Mouse (Mus musculus) intestine, embryonic 14.5 days (tissue): Measurements from ENCODE around the gene Doc2g. TPM values are rescaled to one million over a fixed set of nuclear protein-coding genes. Genes with fewer than 3 reads are reported as not detected.
"Not testable (repeated sequence)": the region's sequence is repeated elsewhere in the genome, so short reads cannot be mapped to it uniquely, and the experiment has no call there.

Experiments
- ATAC-seq: fragments of 200-750 bp; cut with Nextera tagmentation; replicated peaks from 2 replicates; pipeline ENCODE4 v1.8.0; 2017; ENCODE audit warnings: low read depth, moderate number of reproducible peaks, moderate TSS enrichment, moderate library complexity; ENCODE audit not compliant: low FRiP score, low TSS enrichment
- DNase-seq: peaks from one replicate; pipeline ENCODE4 v3.0.0-alpha.2; 2018; ENCODE audit warnings: low spot score
- H3K27ac ChIP-seq: fragments of 300-500 bp; sonication (generic); 2 replicates; pipeline ENCODE4 v1.5.1; 2014; ENCODE audit warnings: low read depth, mild to moderate bottlenecking, control low read depth
- H3K27me3 ChIP-seq: fragments of 300-500 bp; sonication (generic); replicated peaks from 2 replicates; pipeline ENCODE4 v1.6.1; 2014; ENCODE audit warnings: low read length, control low read depth; ENCODE audit not compliant: control insufficient read depth, insufficient read depth
- H3K36me3 ChIP-seq: fragments of 300-500 bp; sonication (generic); 2 replicates; pipeline ENCODE4 v1.6.1; 2014; ENCODE audit warnings: low read length, control low read depth; ENCODE audit not compliant: control insufficient read depth, insufficient read depth
- H3K4me1 ChIP-seq: fragments of 300-500 bp; sonication (generic); replicated peaks from 2 replicates; pipeline ENCODE4 v1.6.1; 2014; ENCODE audit warnings: low read length, control low read depth, mixed read lengths; ENCODE audit not compliant: control insufficient read depth, insufficient read depth
- H3K4me2 ChIP-seq: fragments of 300-500 bp; sonication (generic); 2 replicates; pipeline ENCODE4 v1.6.1; 2014; ENCODE audit warnings: low read length
- H3K4me3 ChIP-seq: fragments of 300-500 bp; sonication (generic); 2 replicates; pipeline ENCODE4 v1.5.1; 2014; ENCODE audit warnings: low read depth, low read length, control low read depth, mixed read lengths
- H3K9ac ChIP-seq: fragments of 300-500 bp; sonication (generic); 2 replicates; pipeline ENCODE4 v1.6.1; 2014; ENCODE audit warnings: mild to moderate bottlenecking, low read length
- H3K9me3 ChIP-seq: fragments of 300-500 bp; sonication (generic); 2 replicates; pipeline ENCODE4 v1.6.1; 2016; ENCODE audit warnings: low read length, control low read depth; ENCODE audit not compliant: control insufficient read depth
- WGBS: fragments of 180-500 bp; shearing (Covaris S2); extraction: QIAGEN DNeasy Blood & Tissue Kit; methylation state at CpG from one replicate; pipeline ENCODE4 v1.1.7; 2014; 5-methylcytosine and 5-hydroxymethylcytosine counted together
- polyA plus RNA-seq: library from polyadenylated mRNA; unstranded; fragments of >200 nt; fragmentation: Nextera tagmentation; extraction: Ambion mirVana; gene quantifications from 2 replicates; pipeline ENCODE4 v1.2.1, GENCODE M21; 2014

Gene Doc2g
- polyA plus RNA-seq, 1 experiment from 2014 or later: 3.9 TPM

- Histone ChIP-seq H3K36me3 (no peaks in the 10 kb centered on the region), H3K9me3 (no peaks in the 10 kb centered on the region), H3K27me3 (no peaks in the 10 kb centered on the region), H3K27ac (no peak overlapping the region), H3K4me2 (no peak overlapping the region), H3K4me3 (no peak overlapping the region), H3K9ac (no peak overlapping the region), H3K4me1 (no peaks in the 10 kb centered on the region)
- ATAC-seq (no peak), DNase-seq (no peak)
- WGBS: 76% methylated on average over 4 of the region's 4 CpGs
Observed at GRCm38 (mm10) chr19:3964030-3964429, 39.1 kb upstream of the Doc2g start.

GRCm38 (mm10) chr19:3966330-3967075 is 36.6 kb upstream of the Doc2g start:
- WGBS: 72% methylated on average over 11 of the region's 11 CpGs
- Histone ChIP-seq H3K36me3 (no peaks in the 10 kb centered on the region), H3K4me2 (no peak overlapping the region), H3K27ac (no peak overlapping the region), H3K9ac (no peak overlapping the region), H3K27me3 (no peaks in the 10 kb centered on the region), H3K4me3 (no peak overlapping the region), H3K4me1 (0 out of 2 replicates have a peak, but pooled peaks cover 7% of the 10 kb centered on the region), H3K9me3 (no peaks in the 10 kb centered on the region)
- no peak for ATAC-seq
- DNase-seq: no peak

GRCm38 (mm10) chr19:3967258-3967657 is 35.9 kb upstream of the Doc2g start:
- Histone ChIP-seq H3K36me3 (no peaks in the 10 kb centered on the region), H3K4me1 (0 out of 2 replicates have a peak, but pooled peaks cover 7% of the 10 kb centered on the region), H3K9ac (no peak overlapping the region), H3K4me2 (no peak overlapping the region), H3K9me3 (no peaks in the 10 kb centered on the region), H3K4me3 (no peak overlapping the region), H3K27me3 (no peaks in the 10 kb centered on the region), H3K27ac (no peak overlapping the region)
- no peak for DNase-seq
- no peak for ATAC-seq
- 55% methylated on average over 3 of the region's 3 CpGs for WGBS

GRCm38 (mm10) chr19:3972229-3972628 is 30.9 kb upstream of the Doc2g start, which contains the start of gene Aldh3b2:
Aldh3b2 (plus strand) TSS chr19:3972328.
- H3K9ac ChIP-seq: no peak within 1 kb of the TSS
- H3K4me2 ChIP-seq: no peak within 1 kb of the TSS
- no peak within 1 kb of the TSS for H3K4me3 ChIP-seq
- H3K36me3 ChIP-seq: no peaks in the 10 kb centered on the region
- no peaks in the 10 kb centered on the region for H3K27me3 ChIP-seq
- whole genome bisulfite sequencing: 20% methylated on average over 9 of the region's 9 CpGs
- H3K27ac ChIP-seq: no peak within 1 kb of the TSS
- DNase-seq (no peak), ATAC-seq (peak; percentile 64; the same call in 1 of the 2 replicates)
- 0 out of 2 replicates have a peak, but pooled peaks cover 13% of the 10 kb centered on the region for H3K4me1 ChIP-seq
- H3K9me3 ChIP-seq: no peaks in the 10 kb centered on the region

DNA sequence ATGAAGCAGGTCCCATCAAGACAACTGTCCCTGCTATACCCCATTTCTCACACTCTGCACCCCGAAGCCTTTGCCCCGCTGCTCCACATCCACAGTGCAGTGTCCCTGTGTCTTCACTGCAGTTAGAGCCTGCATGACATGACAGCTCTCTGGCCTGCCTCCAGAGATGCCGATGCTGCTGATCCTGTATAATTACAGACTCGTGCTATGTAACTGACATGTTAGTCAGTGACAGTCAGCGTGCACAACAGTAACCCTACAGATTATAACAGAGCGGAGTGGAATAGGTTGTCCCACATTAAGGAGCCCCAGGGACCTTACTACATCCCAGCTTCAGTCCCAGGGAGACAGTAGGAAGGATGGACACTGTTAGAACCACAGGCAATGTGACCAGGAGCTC is 28.5 kb upstream of the Doc2g start:
- DNase-seq, H3K4me2 ChIP-seq, H3K27ac ChIP-seq, H3K36me3 ChIP-seq, H3K27me3 ChIP-seq, H3K9me3 ChIP-seq, H3K4me3 ChIP-seq, H3K9ac ChIP-seq, ATAC-seq: not testable (repeated sequence)
- WGBS: 89% methylated on average over 6 of the region's 6 CpGs
- 0 out of 2 replicates have a peak, but pooled peaks cover 12% of the 10 kb centered on the region for H3K4me1 ChIP-seq

GRCm38 (mm10) chr19:3975866-3976265 is 27.2 kb upstream of the Doc2g start:
- Histone ChIP-seq H3K27ac (no peak overlapping the region), H3K9ac (no peak overlapping the region), H3K4me3 (no peak overlapping the region), H3K4me1 (0 out of 2 replicates have a peak, but pooled peaks cover 5% of the 10 kb centered on the region), H3K9me3 (no peaks in the 10 kb centered on the region), H3K27me3 (no peaks in the 10 kb centered on the region), H3K36me3 (no peaks in the 10 kb centered on the region), H3K4me2 (no peak overlapping the region)
- DNase-seq (no peak), ATAC-seq (no peak)
- 67% methylated on average over 2 of the region's 2 CpGs for WGBS

- peak; percentile 69; the same call in 1 of the 2 replicates for ATAC-seq
- no peak overlapping the region for H3K4me3 ChIP-seq
- no peak overlapping the region for H3K27ac ChIP-seq
- H3K4me1 ChIP-seq: peaks cover 12% of the 10 kb centered on the region
- no peaks in the 10 kb centered on the region for H3K27me3 ChIP-seq
- WGBS: 6% methylated on average over 4 of the region's 4 CpGs
- H3K9ac ChIP-seq: no peak overlapping the region
- H3K9me3 ChIP-seq: no peaks in the 10 kb centered on the region
- peak; percentile 90 for DNase-seq
- H3K4me2 ChIP-seq: no peak overlapping the region
- no peaks in the 10 kb centered on the region for H3K36me3 ChIP-seq
Observed at GRCm38 (mm10) chr19:3980309-3980708, 22.8 kb upstream of the Doc2g start.

DNA sequence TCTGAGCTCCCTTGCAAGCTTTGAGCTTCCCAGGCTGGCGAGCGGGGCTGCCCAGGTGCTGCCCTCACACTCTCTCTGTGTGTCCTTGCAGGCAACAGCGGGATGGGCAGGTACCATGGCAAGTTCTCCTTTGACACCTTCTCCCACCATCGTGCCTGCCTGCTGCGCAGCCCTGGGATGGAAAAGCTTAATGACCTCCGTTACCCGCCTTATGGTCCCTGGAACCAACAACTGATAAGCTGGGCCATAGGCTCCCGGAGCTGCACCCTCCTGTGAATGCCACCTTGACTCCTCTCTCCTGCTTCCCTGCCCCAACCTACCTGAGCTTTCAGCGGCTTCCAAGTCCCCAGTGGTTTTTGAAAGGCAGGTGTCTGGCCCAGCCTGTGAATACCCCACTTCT is 22.2 kb upstream of the Doc2g start:
- no peaks in the 10 kb centered on the region for H3K27me3 ChIP-seq
- H3K4me2 ChIP-seq: no peak overlapping the region
- H3K27ac ChIP-seq: no peak overlapping the region
- no peak for DNase-seq
- H3K4me1 ChIP-seq: peaks cover 18% of the 10 kb centered on the region
- H3K36me3 ChIP-seq: no peaks in the 10 kb centered on the region
- ATAC-seq: no peak
- no peaks in the 10 kb centered on the region for H3K9me3 ChIP-seq
- no peak overlapping the region for H3K9ac ChIP-seq
- H3K4me3 ChIP-seq: no peak overlapping the region
- WGBS: 68% methylated on average over 9 of the region's 9 CpGs
